Comparison of ENCODE assay signal across 8 mouse cellular contexts in genomic region chr1:90743941-90744386, GRCm38 (mm10).
DNase-seq lines count a peak whose midpoint lies in the region; ATAC-seq and TF ChIP-seq lines count a peak whose summit lies in the region.

No protein-coding gene starts in this region.

- no peak overlapping the region for H3K9ac ChIP-seq in intestine, embryonic 15.5 days

- H3K4me3 ChIP-seq in intestine, embryonic 15.5 days (replicated peaks), result 0 out of 2 replicates have a peak overlapping the region, but pooled peaks have one; percentile 1
- H3K4me3 ChIP-seq in myocyte, result no peak overlapping the region

- H3K27ac ChIP-seq in intestine, embryonic 15.5 days, result peak overlapping the region; percentile 79

- peak; percentile 81 for DNase-seq in adipocyte (ENCODE audit: low spot score)
- peak; percentile 78 for DNase-seq in embryo, embryonic 11.5 days (ENCODE audit: low read depth, low spot score)
- peak; percentile 97 for DNase-seq in heart, adult 11 months
- peak; percentile 37 to 39 for DNase-seq in left cerebral cortex, postnatal 25 days (ENCODE audit: low spot score in 2 of 2)
- DNase-seq in testis, postnatal 14 days (ENCODE audit: low spot score), result peak; percentile 31

- ATAC-seq in intestine, embryonic 15.5 days, result peak; percentile 94
- ATAC-seq in megakaryocyte-erythroid progenitor cell, adult 5-6 weeks (replicated peaks; ENCODE audit: low FRiP score, low TSS enrichment, poor library complexity, severe bottlenecking), result no peak

- H3K27me3 ChIP-seq in intestine, embryonic 15.5 days (replicated peaks), result no peaks in the 10 kb centered on the region
- H3K27me3 ChIP-seq in myocyte (ENCODE audit: control insufficient read depth, insufficient read depth, insufficient read length), result no peaks in the 10 kb centered on the region

- no peaks in the 10 kb centered on the region for H3K9me3 ChIP-seq in intestine, embryonic 15.5 days

- peak overlapping the region; percentile 37 for H3K4me2 ChIP-seq in intestine, embryonic 15.5 days (replicated peaks)
- peak overlapping the region; percentile 10 for H3K4me2 ChIP-seq in myocyte (ENCODE audit: low read depth)

- H3K36me3 ChIP-seq in intestine, embryonic 15.5 days, result no peaks in the 10 kb centered on the region
- no peaks in the 10 kb centered on the region for H3K36me3 ChIP-seq in myocyte (ENCODE audit: control insufficient read depth, insufficient read depth)

- no peak for TF ChIP-seq POLR2A in myocyte (IDR thresholded peaks at IDR 0.05; ENCODE audit: insufficient read length, low read depth)

- H3ac ChIP-seq in myocyte (ENCODE audit: control insufficient read depth, insufficient read length), result no peak overlapping the region

- intact Hi-C loops in left cerebral cortex, postnatal 25 days (cut with DNase I), result no loop called here

- H3K4me1 ChIP-seq in intestine, embryonic 15.5 days (replicated peaks), result peaks cover 12% of the 10 kb centered on the region

- WGBS in intestine, embryonic 15.5 days, result 1% methylated on average over 14 of the region's 14 CpGs

- no peaks in the 10 kb centered on the region for H3K79me2 ChIP-seq in myocyte (ENCODE audit: control insufficient read depth, insufficient read depth)

TF ChIP-seq in myocyte, 11 proteins besides CTCF, POLR2A, EP300 and RAD21:
- TF ChIP-seq MAX (IDR thresholded peaks at IDR 0.05; ENCODE audit: low read depth) (no peak), MYOG (IDR thresholded peaks at IDR 0.05; ENCODE audit: control insufficient read depth in 1 of 3, insufficient read depth in 1 of 3, insufficient read length in 2 of 3, low read depth in 2 of 3) (no peak), TCF3 (IDR thresholded peaks at IDR 0.05; ENCODE audit: insufficient read length, low read depth) (no peak), REST (IDR thresholded peaks at IDR 0.05; ENCODE audit: insufficient read depth, insufficient read length) (no peak), E2F4 (IDR thresholded peaks at IDR 0.05; ENCODE audit: insufficient read depth) (no peak), SRF (IDR thresholded peaks at IDR 0.05; ENCODE audit: control insufficient read depth, insufficient read length, low read depth) (no peak), POLR2AphosphoS2 (IDR thresholded peaks at IDR 0.05; ENCODE audit: insufficient read length, low read depth) (no peak), TCF12 (IDR thresholded peaks at IDR 0.05; ENCODE audit: insufficient read depth, poor library complexity, severe bottlenecking) (no peak), CEBPB (IDR thresholded peaks at IDR 0.05; ENCODE audit: insufficient read depth, poor library complexity, severe bottlenecking) (no peak)

Comparison
In these comparisons a context has a peak if more than half of its experiments do, and no peak if none do; other contexts are left out.
1. DNase-seq: peak in every context shown above with its lines; median percentile 97 in heart, adult 11 months; 81 in adipocyte; 78 in embryo, embryonic 11.5 days; 38 in left cerebral cortex, postnatal 25 days; 31 in testis, postnatal 14 days.